Mouse (Mus musculus) thymus, adult 2 months (tissue): ENCODE results near the gene Gm1330.

ENCODE experiments used
- CTCF ChIP-seq: fragments of 200-500 bp; IDR thresholded peaks from 2 replicates; pipeline ENCODE4 v1.5.1; 2012; ENCODE audit warnings: mild to moderate bottlenecking, control low read depth, low read length, moderate library complexity, borderline replicate concordance; ENCODE audit not compliant: control insufficient read depth, poor library complexity, insufficient read depth; ENCODE audit errors: extremely low read depth
- POLR2A ChIP-seq: fragments of 200-500 bp; IDR thresholded peaks from 2 replicates; pipeline ENCODE4 v1.6.1; 2012; ENCODE audit warnings: mild to moderate bottlenecking, low read length, control low read depth, moderate library complexity; ENCODE audit not compliant: control insufficient read depth, poor library complexity, insufficient read depth; ENCODE audit errors: extremely low read depth

DNA sequence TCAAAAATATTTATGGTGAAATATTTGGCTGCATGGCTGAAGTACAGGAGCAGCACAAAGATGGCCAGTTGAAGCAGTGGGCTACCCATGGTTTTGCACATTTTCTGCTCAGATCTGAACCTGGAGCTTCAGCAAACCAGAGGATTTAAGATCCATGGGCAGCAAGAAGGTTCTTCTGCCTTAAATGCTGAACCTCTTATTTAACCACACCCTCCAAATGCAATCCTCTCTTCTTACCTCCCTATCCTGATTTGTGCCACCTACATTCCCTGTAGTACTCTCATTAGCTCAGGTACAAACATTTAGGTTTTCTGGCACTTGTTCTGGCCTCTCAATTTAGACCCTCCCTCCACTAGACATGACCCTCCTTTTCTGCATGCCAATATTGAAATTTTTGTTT, at the start of gene Gm1330:
- TF ChIP-seq POLR2A (no peak), CTCF (no peak)
